Mouse (Mus musculus) heart, adult 2 months (tissue): ENCODE measurements around the gene Dbh. TPM values are rescaled to one million over a fixed set of nuclear protein-coding genes. Genes with fewer than 3 reads are reported as not detected.

Experiments
- DNase-seq, 2 experiments: peaks; one replicate each; pipeline ENCODE4 v3.0.0; 2021
- H3K27ac ChIP-seq: fragments of 200-600 bp; 2 replicates; pipeline ENCODE4 v1.8.1; 2022
- H3K27me3 ChIP-seq: fragments of 200-500 bp; 2 replicates; pipeline ENCODE4 v1.6.1; 2012; ENCODE audit warnings: mild to moderate bottlenecking, low read length, inconsistent platforms, mixed read lengths; ENCODE audit not compliant: control insufficient read depth, insufficient read depth
- H3K36me3 ChIP-seq: fragments of 200-500 bp; 2 replicates; pipeline ENCODE4 v1.6.1; 2012; ENCODE audit warnings: low read length, inconsistent platforms; ENCODE audit not compliant: control insufficient read depth, insufficient read depth
- H3K4me1 ChIP-seq: fragments of 200-500 bp; 2 replicates; pipeline ENCODE4 v1.6.1; 2011; ENCODE audit warnings: low read length; ENCODE audit not compliant: control insufficient read depth, insufficient read depth
- H3K4me3 ChIP-seq: fragments of 200-600 bp; 2 replicates; pipeline ENCODE4 v1.8.1; 2022
- H3K79me2 ChIP-seq: fragments of 200-500 bp; replicated peaks from 2 replicates; pipeline ENCODE4 v1.6.1; 2012; ENCODE audit warnings: mild to moderate bottlenecking, inconsistent platforms, low read length, moderate library complexity, mixed read lengths; ENCODE audit not compliant: control insufficient read depth, insufficient read depth
- H3K9ac ChIP-seq: fragments of 200-500 bp; 2 replicates; pipeline ENCODE4 v1.6.1; 2012; ENCODE audit warnings: low read depth, mild to moderate bottlenecking, control low read depth, inconsistent platforms, low read length, mixed read lengths
- CTCF ChIP-seq: fragments of 200-600 bp; IDR thresholded peaks from 2 replicates; pipeline ENCODE4 v1.8.1; 2022; ENCODE audit warnings: antibody characterized with exemption, mild to moderate bottlenecking, moderate library complexity
- EP300 ChIP-seq: fragments of 200-500 bp; IDR thresholded peaks from 2 replicates; pipeline ENCODE4 v1.6.1; 2011; ENCODE audit warnings: low read depth, low read length, control low read depth; ENCODE audit not compliant: insufficient read depth
- POLR2A ChIP-seq: fragments of 200-500 bp; IDR thresholded peaks from 2 replicates; pipeline ENCODE4 v1.6.1; 2011; ENCODE audit warnings: mild to moderate bottlenecking, low read depth, low read length, control low read depth; ENCODE audit not compliant: insufficient read depth
- WGBS: fragments of 180-500 bp; shearing (Covaris S2); methylation state at CpG from one replicate; pipeline ENCODE4 v1.1.7; 2018; 5-methylcytosine and 5-hydroxymethylcytosine counted together
- intact Hi-C: fragments of 180-260 bp; cut with DNase I; formaldehyde crosslinking; loops from one replicate; pipeline ENCODE4 v1.15.1; 2025
- polyA plus RNA-seq: library from polyadenylated mRNA; depleted of rRNA; stranded (reverse); fragments of >200 nt; gene quantifications from 2 replicates; pipeline ENCODE4 v1.2.3, GENCODE M21; 2012
- total RNA-seq, 2 experiments: library from RNA; stranded (reverse); gene quantifications; 2 replicates each; pipeline ENCODE4 v1.2.3; 2021

Gene Dbh
- total and polyA plus RNA-seq, 3 experiments, result 1.1 to 7.7 (median 2.1) TPM

DNA sequence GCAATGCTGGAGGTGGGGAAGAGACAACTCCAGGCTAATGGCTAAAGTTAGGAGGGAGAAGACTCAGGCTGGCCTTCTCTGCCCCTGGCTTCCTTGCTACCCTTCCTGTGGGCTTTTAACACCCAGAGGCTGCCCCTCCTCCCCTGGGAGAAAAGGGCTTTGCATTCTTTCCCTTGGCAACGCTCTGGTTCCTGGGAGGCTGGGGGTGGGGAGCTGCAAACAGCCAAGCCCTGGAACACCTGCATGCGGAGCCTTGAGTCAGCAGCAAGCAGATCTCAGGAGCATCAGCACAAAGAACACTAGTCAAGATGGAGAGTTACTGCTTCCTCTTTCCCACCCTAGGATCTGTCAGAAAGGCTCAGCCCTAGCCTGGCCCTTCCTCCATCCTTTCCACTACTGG, 15.6 kb upstream of the Dbh start:
- H3K27ac ChIP-seq, result no peak overlapping the region
- H3K4me1 ChIP-seq, result no peaks in the 10 kb centered on the region
- no peaks in the 10 kb centered on the region for H3K27me3 ChIP-seq
- no peak for TF ChIP-seq EP300
- no peak for TF ChIP-seq POLR2A
- TF ChIP-seq CTCF, result no peak
- no peak for DNase-seq
- H3K36me3 ChIP-seq, result no peaks in the 10 kb centered on the region
- H3K79me2 ChIP-seq, result no peaks in the 10 kb centered on the region
- no peak overlapping the region for H3K9ac ChIP-seq
- WGBS, result 30% methylated on average over 2 of the region's 2 CpGs
- H3K4me3 ChIP-seq, result no peak overlapping the region
- intact Hi-C loops, result no loop called here

DNA sequence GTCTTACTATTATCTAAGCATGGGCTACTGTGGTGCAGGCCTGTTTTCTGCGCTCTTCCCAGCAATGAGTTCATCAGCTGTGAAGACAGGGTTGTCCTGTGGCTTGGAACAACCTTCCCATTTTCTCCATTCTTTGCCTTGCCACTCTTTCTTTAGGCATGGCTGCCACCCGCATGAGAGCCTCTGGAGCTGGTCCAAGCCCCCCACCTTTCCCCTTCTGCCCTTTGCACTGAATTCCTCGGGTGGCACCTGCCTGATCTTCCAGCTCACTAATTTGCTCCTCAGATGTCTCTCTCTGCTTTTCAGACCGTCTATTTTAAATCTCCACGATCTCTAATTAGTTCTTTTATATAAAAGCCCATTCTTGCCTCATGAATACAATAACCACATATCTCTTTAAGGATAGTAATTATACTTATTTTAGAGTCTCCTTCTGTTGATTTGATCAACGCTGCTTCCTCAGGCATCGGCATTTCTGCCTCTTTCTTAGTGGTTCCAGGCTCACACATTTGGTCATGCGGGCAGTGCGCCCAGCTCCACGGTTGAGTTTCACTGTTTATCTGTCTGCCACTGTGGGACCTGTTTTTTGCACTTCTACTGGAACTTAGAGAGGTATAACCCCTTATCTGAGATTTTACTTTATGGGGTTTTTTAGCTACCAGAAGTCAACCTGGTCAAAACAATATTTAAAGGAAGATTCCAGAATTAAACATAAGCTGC, 10.4 kb upstream of the Dbh start:
- no peaks in the 10 kb centered on the region for H3K27me3 ChIP-seq
- 79% methylated on average over 10 of the region's 10 CpGs for WGBS
- H3K4me3 ChIP-seq, result no peak overlapping the region
- H3K9ac ChIP-seq, result no peak overlapping the region
- H3K79me2 ChIP-seq, result no peaks in the 10 kb centered on the region
- H3K27ac ChIP-seq, result no peak overlapping the region
- no peak for DNase-seq
- no peak for TF ChIP-seq CTCF
- H3K36me3 ChIP-seq, result no peaks in the 10 kb centered on the region
- intact Hi-C loops, result no loop called here
- H3K4me1 ChIP-seq, result no peaks in the 10 kb centered on the region

DNA sequence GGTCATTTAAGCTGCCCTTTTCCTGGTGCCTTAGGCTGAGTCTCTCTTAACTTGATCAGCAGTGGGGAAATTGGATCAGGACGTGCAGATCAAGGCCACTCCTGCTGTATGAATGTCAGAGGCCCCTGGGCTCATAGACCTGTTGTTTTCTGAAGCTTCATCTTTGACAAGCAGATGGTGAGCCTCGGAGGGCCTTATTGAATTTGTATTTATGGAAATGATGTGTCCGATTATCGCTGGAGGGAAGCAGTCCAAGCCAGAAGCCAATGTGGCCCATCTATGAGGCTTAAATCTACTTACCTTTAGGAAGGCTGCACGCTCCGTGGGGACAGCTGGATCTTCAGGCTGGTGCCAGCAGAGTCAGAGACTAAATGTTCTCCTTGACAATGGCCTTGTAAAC, 8.4 kb upstream of the Dbh start:
- Histone ChIP-seq H3K36me3 (no peaks in the 10 kb centered on the region), H3K27me3 (no peaks in the 10 kb centered on the region)
- DNase-seq, result no peak

DNA sequence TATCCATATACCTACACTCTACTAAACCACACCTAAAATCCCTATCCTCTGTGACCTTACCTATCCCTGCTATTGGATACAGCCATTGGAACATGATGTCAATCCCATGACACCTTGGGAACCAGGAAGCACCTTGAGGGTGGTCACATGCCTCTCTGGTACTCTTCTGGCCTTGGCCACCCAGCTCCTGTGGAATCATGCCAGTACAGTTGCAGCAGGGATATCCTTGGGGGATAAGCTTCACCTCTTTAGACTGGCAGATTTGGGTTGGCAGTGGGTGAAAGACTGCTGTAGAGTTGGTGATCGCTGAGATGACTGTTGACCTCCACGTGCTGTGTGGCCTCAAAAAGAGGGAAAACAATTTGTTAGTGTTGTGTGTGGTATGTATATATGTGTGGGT, 3.5 kb upstream of the Dbh start:
- H3K4me1 ChIP-seq, result no peaks in the 10 kb centered on the region
- WGBS, result 90% methylated on average over 2 of the region's 2 CpGs
- H3K79me2 ChIP-seq, result no peaks in the 10 kb centered on the region
- H3K27me3 ChIP-seq, result no peaks in the 10 kb centered on the region
- TF ChIP-seq EP300, result no peak
- TF ChIP-seq CTCF, result no peak
- TF ChIP-seq POLR2A, result no peak
- H3K9ac ChIP-seq, result no peak overlapping the region
- H3K4me3 ChIP-seq, result no peak overlapping the region
- no peak overlapping the region for H3K27ac ChIP-seq
- intact Hi-C loops, result no loop called here
- no peak for DNase-seq
- no peaks in the 10 kb centered on the region for H3K36me3 ChIP-seq

More for the DNA sequence above, 8.4 kb upstream of the Dbh start:
- Histone ChIP-seq H3K9ac (no peak overlapping the region), H3K79me2 (no peaks in the 10 kb centered on the region), H3K4me3 (no peak overlapping the region), H3K4me1 (no peaks in the 10 kb centered on the region), H3K27ac (no peak overlapping the region)
- 87% methylated on average over 6 of the region's 6 CpGs for WGBS
- intact Hi-C loops, result no loop called here
- no peak for TF ChIP-seq CTCF

GRCm38 (mm10) chr2:27162656-27163055, 2.4 kb upstream of the Dbh start:
- no peak for DNase-seq
- no peak for TF ChIP-seq POLR2A
- TF ChIP-seq CTCF, result no peak
- TF ChIP-seq EP300, result no peak
- Histone ChIP-seq H3K9ac (no peak overlapping the region), H3K4me1 (no peaks in the 10 kb centered on the region), H3K36me3 (no peaks in the 10 kb centered on the region), H3K79me2 (no peaks in the 10 kb centered on the region), H3K27ac (no peak overlapping the region), H3K27me3 (no peaks in the 10 kb centered on the region), H3K4me3 (no peak overlapping the region)
- intact Hi-C loops, result no loop called here
- WGBS, result 55% methylated on average over 11 of the region's 11 CpGs

DNA sequence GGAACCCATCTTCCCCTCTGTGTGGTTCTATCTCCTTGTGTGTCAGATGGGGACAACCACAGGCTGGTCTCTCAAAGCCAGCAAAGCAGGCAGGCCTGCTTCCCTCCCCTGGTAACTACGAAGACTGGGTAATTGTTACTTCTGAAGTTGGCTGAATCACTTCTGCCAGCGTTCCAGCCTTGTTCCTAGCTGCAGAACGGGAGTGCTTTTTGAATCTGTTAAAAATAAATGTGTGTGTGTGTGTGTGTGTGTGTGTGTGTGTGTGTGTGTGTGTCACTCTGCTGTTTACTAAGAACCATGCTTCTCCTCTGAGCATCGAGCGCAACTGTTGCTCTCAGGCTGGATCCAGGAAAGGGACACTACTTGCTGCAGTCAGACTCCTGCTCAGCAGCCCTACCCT, 1.2 kb upstream of the Dbh start:
- H3K27me3 ChIP-seq, result no peaks in the 10 kb centered on the region
- 59% methylated on average over 5 of the region's 5 CpGs for WGBS
- TF ChIP-seq CTCF (no peak), EP300 (no peak), POLR2A (no peak)
- H3K27ac ChIP-seq, result no peak overlapping the region
- H3K4me1 ChIP-seq, result no peaks in the 10 kb centered on the region
- no peak overlapping the region for H3K4me3 ChIP-seq
- H3K9ac ChIP-seq, result no peak overlapping the region
- H3K36me3 ChIP-seq, result no peaks in the 10 kb centered on the region
- no peak for DNase-seq
- intact Hi-C loops, result no loop called here
- no peaks in the 10 kb centered on the region for H3K79me2 ChIP-seq
